Mouse (Mus musculus): ENCODE data around the gene Cadm2. TPM values are rescaled to one million over a fixed set of nuclear protein-coding genes. Genes with fewer than 3 reads are reported as not detected.

The Cadm2 gene
- polyA plus RNA-seq, 1 experiment: 0.04 TPM

DNA sequence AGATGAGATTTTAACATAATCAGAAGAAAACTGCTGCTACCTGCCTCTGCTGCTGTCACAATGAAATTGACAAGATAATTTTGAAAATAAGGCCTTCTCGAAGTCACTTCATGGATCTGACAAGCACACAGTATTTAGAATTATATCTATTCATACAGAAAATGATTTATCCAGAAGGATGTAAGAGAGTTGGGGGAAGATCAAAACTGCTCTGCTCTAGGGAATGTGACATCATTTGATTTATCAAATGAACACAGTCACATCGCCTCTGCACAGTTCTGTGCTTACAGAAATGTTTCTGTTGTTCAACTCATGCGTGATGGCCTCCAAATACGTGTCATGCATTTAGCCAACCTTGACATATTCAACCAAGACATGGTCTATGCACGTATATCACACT is 437.8 kb downstream of the Cadm2 start:
- H3K4me3 ChIP-seq (ENCODE audit: low read depth, low read length): no peak overlapping the region
- WGBS: 81% methylated on average over 5 of the region's 5 CpGs
- H3K36me3 ChIP-seq (ENCODE audit: control insufficient read depth, insufficient read depth, low read length): no peaks in the 10 kb centered on the region
- H3K4me1 ChIP-seq (ENCODE audit: control insufficient read depth, insufficient read depth, insufficient read length, low read length): no peaks in the 10 kb centered on the region
- TF ChIP-seq POLR2A (IDR thresholded peaks at IDR 0.05; ENCODE audit: low read depth, low read length) (no peak), CTCF (IDR thresholded peaks at IDR 0.05; ENCODE audit: extremely low read depth, insufficient read length, insufficient replicate concordance, low read depth, low read length) (no peak)
- H3K27ac ChIP-seq (ENCODE audit: insufficient read depth, low read depth, low read length): no peak overlapping the region
- H3K27me3 ChIP-seq (ENCODE audit: control insufficient read depth, insufficient read depth, low read length): no peaks in the 10 kb centered on the region

- 71% methylated on average over 4 of the region's 4 CpGs for WGBS
- Histone ChIP-seq H3K36me3 (ENCODE audit: control insufficient read depth, insufficient read depth, low read length) (no peaks in the 10 kb centered on the region), H3K4me3 (ENCODE audit: low read depth, low read length) (no peak overlapping the region), H3K27ac (ENCODE audit: insufficient read depth, low read depth, low read length) (no peak overlapping the region), H3K4me1 (ENCODE audit: control insufficient read depth, insufficient read depth, insufficient read length, low read length) (no peaks in the 10 kb centered on the region), H3K27me3 (ENCODE audit: control insufficient read depth, insufficient read depth, low read length) (no peaks in the 10 kb centered on the region)
- TF ChIP-seq CTCF (IDR thresholded peaks at IDR 0.05; ENCODE audit: extremely low read depth, insufficient read length, insufficient replicate concordance, low read depth, low read length) (no peak), POLR2A (IDR thresholded peaks at IDR 0.05; ENCODE audit: low read depth, low read length) (no peak)
These were observed 445.3 kb downstream of the Cadm2 start for GRCm38 (mm10) chr16:67175386-67175785.

DNA sequence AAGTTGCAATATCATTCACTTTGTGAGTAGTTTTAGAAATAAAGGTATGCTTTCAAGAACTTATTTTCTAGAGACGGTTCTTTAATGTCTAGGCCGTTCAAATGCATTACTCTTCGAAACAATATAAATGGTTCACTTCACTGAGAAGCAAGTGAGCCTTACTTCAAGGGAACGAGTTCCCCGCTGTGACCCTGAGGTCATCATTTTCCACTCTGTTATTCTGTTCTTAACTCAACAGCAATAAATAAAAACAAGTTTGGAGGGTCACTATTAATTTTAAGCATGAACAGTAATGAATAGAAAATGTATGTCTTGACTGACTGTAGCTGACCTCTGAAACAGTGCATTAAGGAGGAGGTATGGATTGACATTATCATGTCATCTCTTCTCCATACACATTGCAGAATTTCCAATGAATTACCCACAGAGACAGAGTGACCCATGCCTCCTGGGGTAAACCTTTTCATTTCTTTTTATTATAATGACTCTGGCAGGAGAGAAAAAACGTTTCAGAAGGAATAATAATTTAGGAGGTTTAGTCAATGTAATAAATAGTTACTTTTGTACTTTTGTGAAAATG is 458.4 kb downstream of the Cadm2 start:
- Histone ChIP-seq H3K27me3 (ENCODE audit: control insufficient read depth, insufficient read depth, low read length) (no peaks in the 10 kb centered on the region), H3K36me3 (ENCODE audit: control insufficient read depth, insufficient read depth, low read length) (no peaks in the 10 kb centered on the region), H3K27ac (ENCODE audit: insufficient read depth, low read depth, low read length) (no peak overlapping the region), H3K4me1 (ENCODE audit: control insufficient read depth, insufficient read depth, insufficient read length, low read length) (no peaks in the 10 kb centered on the region), H3K4me3 (ENCODE audit: low read depth, low read length) (no peak overlapping the region)
- 76% methylated on average over 6 of the region's 6 CpGs for WGBS
- TF ChIP-seq POLR2A (IDR thresholded peaks at IDR 0.05; ENCODE audit: low read depth, low read length) (no peak), CTCF (IDR thresholded peaks at IDR 0.05; ENCODE audit: extremely low read depth, insufficient read length, insufficient replicate concordance, low read depth, low read length) (no peak)

GRCm38 (mm10) chr16:67124811-67125210 is 495.9 kb downstream of the Cadm2 start:
- Histone ChIP-seq H3K4me3 (ENCODE audit: low read depth, low read length) (no peak overlapping the region), H3K27me3 (ENCODE audit: control insufficient read depth, insufficient read depth, low read length) (no peaks in the 10 kb centered on the region), H3K36me3 (ENCODE audit: control insufficient read depth, insufficient read depth, low read length) (no peaks in the 10 kb centered on the region), H3K27ac (ENCODE audit: insufficient read depth, low read depth, low read length) (no peak overlapping the region), H3K4me1 (ENCODE audit: control insufficient read depth, insufficient read depth, insufficient read length, low read length) (no peaks in the 10 kb centered on the region)
- TF ChIP-seq POLR2A (IDR thresholded peaks at IDR 0.05; ENCODE audit: low read depth, low read length): no peak
- TF ChIP-seq CTCF (IDR thresholded peaks at IDR 0.05; ENCODE audit: extremely low read depth, insufficient read length, insufficient replicate concordance, low read depth, low read length): no peak
- WGBS: 75% methylated on average over 4 of the region's 4 CpGs

DNA sequence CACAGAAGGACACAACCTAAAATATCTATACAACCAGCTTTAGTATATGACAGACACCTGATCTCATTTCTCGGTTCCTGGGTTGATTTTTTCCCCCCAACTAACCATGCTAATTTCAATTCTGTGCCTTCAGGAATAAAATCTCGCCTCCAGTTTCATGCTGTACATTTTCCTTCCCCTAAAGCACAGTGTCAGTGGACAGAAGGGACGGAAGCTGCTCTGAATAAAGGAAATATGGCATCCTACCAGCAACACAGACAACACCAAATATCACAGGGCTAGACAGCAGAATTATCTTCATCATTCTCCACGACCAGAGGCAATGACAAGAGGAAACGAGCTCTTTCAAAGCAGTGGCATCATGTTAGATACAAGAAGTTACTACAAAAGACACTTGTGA is 498.2 kb downstream of the Cadm2 start:
- Histone ChIP-seq H3K4me1 (ENCODE audit: control insufficient read depth, insufficient read depth, insufficient read length, low read length) (no peaks in the 10 kb centered on the region), H3K36me3 (ENCODE audit: control insufficient read depth, insufficient read depth, low read length) (no peaks in the 10 kb centered on the region), H3K27ac (ENCODE audit: insufficient read depth, low read depth, low read length) (no peak overlapping the region), H3K27me3 (ENCODE audit: control insufficient read depth, insufficient read depth, low read length) (no peaks in the 10 kb centered on the region), H3K4me3 (ENCODE audit: low read depth, low read length) (no peak overlapping the region)
- 56% methylated on average over 5 of the region's 5 CpGs for WGBS
- TF ChIP-seq POLR2A (IDR thresholded peaks at IDR 0.05; ENCODE audit: low read depth, low read length) (no peak), CTCF (IDR thresholded peaks at IDR 0.05; ENCODE audit: extremely low read depth, insufficient read length, insufficient replicate concordance, low read depth, low read length) (no peak)

- Histone ChIP-seq H3K4me1 (ENCODE audit: control insufficient read depth, insufficient read depth, insufficient read length, low read length) (no peaks in the 10 kb centered on the region), H3K27me3 (ENCODE audit: control insufficient read depth, insufficient read depth, low read length) (no peaks in the 10 kb centered on the region), H3K4me3 (ENCODE audit: low read depth, low read length) (no peak overlapping the region), H3K27ac (ENCODE audit: insufficient read depth, low read depth, low read length) (no peak overlapping the region), H3K36me3 (ENCODE audit: control insufficient read depth, insufficient read depth, low read length) (no peaks in the 10 kb centered on the region)
- TF ChIP-seq POLR2A (IDR thresholded peaks at IDR 0.05; ENCODE audit: low read depth, low read length): no peak
- 82% methylated on average over 3 of the region's 3 CpGs for WGBS
These were observed 498.9 kb downstream of the Cadm2 start for GRCm38 (mm10) chr16:67121781-67122180.

DNA sequence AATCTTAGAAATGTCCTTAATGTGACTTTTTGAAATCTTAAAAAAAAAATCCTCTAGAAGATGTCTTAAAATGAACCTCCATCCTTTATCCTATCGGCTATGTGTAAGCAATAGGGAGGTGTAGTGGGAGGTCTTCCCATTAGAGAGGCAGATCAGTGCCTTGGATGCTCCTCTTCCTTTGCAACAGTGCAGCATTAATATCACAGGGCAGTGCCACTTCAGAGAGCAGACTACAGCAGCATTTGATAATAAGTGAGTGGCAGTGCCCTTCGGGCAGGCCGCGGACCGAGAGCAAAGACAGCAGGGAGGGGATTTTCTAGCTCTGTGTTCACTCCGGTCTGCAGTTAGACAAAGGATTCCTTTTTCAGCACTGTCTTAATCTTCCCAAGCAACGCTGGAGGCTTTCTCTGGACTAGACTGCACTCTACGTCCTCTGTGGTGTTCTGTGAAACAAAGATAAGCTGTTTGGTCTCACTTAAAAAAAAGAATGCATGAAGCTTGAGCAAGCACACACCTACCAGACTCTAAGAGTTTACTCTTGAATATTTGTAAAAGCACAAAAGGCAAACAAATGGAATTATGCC is 514.1 kb downstream of the Cadm2 start:
- TF ChIP-seq POLR2A (IDR thresholded peaks at IDR 0.05; ENCODE audit: low read depth, low read length) (no peak), CTCF (IDR thresholded peaks at IDR 0.05; ENCODE audit: extremely low read depth, insufficient read length, insufficient replicate concordance, low read depth, low read length) (no peak)
- no peak overlapping the region for H3K4me3 ChIP-seq (ENCODE audit: low read depth, low read length)
- 61% methylated on average over 8 of the region's 8 CpGs for WGBS
- no peaks in the 10 kb centered on the region for H3K27me3 ChIP-seq (ENCODE audit: control insufficient read depth, insufficient read depth, low read length)
- H3K4me1 ChIP-seq (ENCODE audit: control insufficient read depth, insufficient read depth, insufficient read length, low read length): no peaks in the 10 kb centered on the region
- H3K27ac ChIP-seq (ENCODE audit: insufficient read depth, low read depth, low read length): no peak overlapping the region
- H3K36me3 ChIP-seq (ENCODE audit: control insufficient read depth, insufficient read depth, low read length): no peaks in the 10 kb centered on the region

All from small intestine, adult 2 months (tissue).